Mouse (Mus musculus) v-Abl transformed pro-B cells (cell line): ENCODE measurements around the gene Aldh1l2.

Experiments used
- in situ Hi-C, 2 experiments: fragments of 400-800 bp; cut with MboI; formaldehyde crosslinking; loops; one replicate each; pipeline ENCODE4 v1.15.1; 2025; ENCODE audit not compliant: unreplicated experiment in 2 of 2

Gene Aldh1l2

GRCm38 (mm10) chr10:83533910-83534283 lies at the start of gene Aldh1l2:
Gene Aldh1l2, minus strand, starts transcription at chr10:83534140.
- in situ Hi-C loops: no loop called here

- in situ Hi-C loops: no loop called here
These were observed 31.8 kb upstream of the Aldh1l2 start for GRCm38 (mm10) chr10:83565449-83566441.

GRCm38 (mm10) chr10:83563005-83563404 lies 29.1 kb upstream of the Aldh1l2 start:
- in situ Hi-C loops: no loop called here

- in situ Hi-C loops: loop anchor here in 1 of 2 experiments (10.0 kb wide), 2 partner anchors 641 to 911 kb away; no protein-coding TSS in a partner anchor
These were observed 11.4 kb upstream of the Aldh1l2 start for GRCm38 (mm10) chr10:83545341-83545740.

GRCm38 (mm10) chr10:83544103-83544479 lies 10.2 kb upstream of the Aldh1l2 start:
- in situ Hi-C loops: loop anchor here in 1 of 2 experiments (10.0 kb wide), 2 partner anchors 639 to 909 kb away; no protein-coding TSS in a partner anchor

GRCm38 (mm10) chr10:83543439-83544102 lies 9.6 kb upstream of the Aldh1l2 start, which contains the start of gene Washc4:
Gene Washc4, plus strand, starts transcription at chr10:83543752.
- in situ Hi-C loops: loop anchor here in 1 of 2 experiments (10.0 kb wide), 2 partner anchors 639 to 909 kb away; no protein-coding TSS in a partner anchor

GRCm38 (mm10) chr10:83542241-83542640 lies 8.3 kb upstream of the Aldh1l2 start:
- in situ Hi-C loops: loop anchor here in 1 of 2 experiments (10.0 kb wide), 2 partner anchors 637 to 907 kb away; no protein-coding TSS in a partner anchor

GRCm38 (mm10) chr10:83540092-83540491 lies 6.2 kb upstream of the Aldh1l2 start:
- in situ Hi-C loops: loop anchor here in 1 of 2 experiments (10.0 kb wide), 2 partner anchors 635 to 905 kb away; no protein-coding TSS in a partner anchor

GRCm38 (mm10) chr10:83539311-83539980 lies 5.5 kb upstream of the Aldh1l2 start:
- in situ Hi-C loops: no loop called here

- in situ Hi-C loops: no loop called here
These were observed 2.5 kb upstream of the Aldh1l2 start for GRCm38 (mm10) chr10:83536436-83536835.

GRCm38 (mm10) chr10:83533258-83533909 lies 556 bp downstream of the Aldh1l2 start:
- in situ Hi-C loops: no loop called here

- in situ Hi-C loops: no loop called here
These were observed 3.5 kb downstream of the Aldh1l2 start for GRCm38 (mm10) chr10:83530384-83530967.

GRCm38 (mm10) chr10:83524238-83524637 lies 9.7 kb downstream of the Aldh1l2 start:
- in situ Hi-C loops: loop anchor here in 1 of 2 experiments (25.0 kb wide), 1 partner anchor 312 kb away; no protein-coding TSS in a partner anchor

- in situ Hi-C loops: loop anchor here in 1 of 2 experiments (25.0 kb wide), 1 partner anchor 309 kb away; no protein-coding TSS in a partner anchor
These were observed 12.9 kb downstream of the Aldh1l2 start for GRCm38 (mm10) chr10:83520990-83521389.

- in situ Hi-C loops: loop anchor here in 1 of 2 experiments (5.0 to 25.0 kb wide), 2 partner anchors 301 to 606 kb away; no protein-coding TSS in a partner anchor
These were observed 20.2 kb downstream of the Aldh1l2 start for GRCm38 (mm10) chr10:83513736-83514135.

- in situ Hi-C loops: loop anchor here in 1 of 2 experiments (5.0 to 25.0 kb wide), 2 partner anchors 299 to 604 kb away; no protein-coding TSS in a partner anchor
These were observed 22.6 kb downstream of the Aldh1l2 start for GRCm38 (mm10) chr10:83511304-83511703.

- in situ Hi-C loops: loop anchor here (10.0 to 25.0 kb wide), 3 partner anchors 254 to 604 kb away; no protein-coding TSS in a partner anchor
These were observed 24.8 kb downstream of the Aldh1l2 start for GRCm38 (mm10) chr10:83508962-83509660.

GRCm38 (mm10) chr10:83497321-83497720 lies 36.6 kb downstream of the Aldh1l2 start:
- in situ Hi-C loops: no loop called here
